Mouse (Mus musculus): Measurements from ENCODE around the gene Nagpa.
"Not testable (repeated sequence)": the region's sequence is repeated elsewhere in the genome, so short reads cannot be mapped to it uniquely, and the experiment has no call there.

Nagpa gene

DNA sequence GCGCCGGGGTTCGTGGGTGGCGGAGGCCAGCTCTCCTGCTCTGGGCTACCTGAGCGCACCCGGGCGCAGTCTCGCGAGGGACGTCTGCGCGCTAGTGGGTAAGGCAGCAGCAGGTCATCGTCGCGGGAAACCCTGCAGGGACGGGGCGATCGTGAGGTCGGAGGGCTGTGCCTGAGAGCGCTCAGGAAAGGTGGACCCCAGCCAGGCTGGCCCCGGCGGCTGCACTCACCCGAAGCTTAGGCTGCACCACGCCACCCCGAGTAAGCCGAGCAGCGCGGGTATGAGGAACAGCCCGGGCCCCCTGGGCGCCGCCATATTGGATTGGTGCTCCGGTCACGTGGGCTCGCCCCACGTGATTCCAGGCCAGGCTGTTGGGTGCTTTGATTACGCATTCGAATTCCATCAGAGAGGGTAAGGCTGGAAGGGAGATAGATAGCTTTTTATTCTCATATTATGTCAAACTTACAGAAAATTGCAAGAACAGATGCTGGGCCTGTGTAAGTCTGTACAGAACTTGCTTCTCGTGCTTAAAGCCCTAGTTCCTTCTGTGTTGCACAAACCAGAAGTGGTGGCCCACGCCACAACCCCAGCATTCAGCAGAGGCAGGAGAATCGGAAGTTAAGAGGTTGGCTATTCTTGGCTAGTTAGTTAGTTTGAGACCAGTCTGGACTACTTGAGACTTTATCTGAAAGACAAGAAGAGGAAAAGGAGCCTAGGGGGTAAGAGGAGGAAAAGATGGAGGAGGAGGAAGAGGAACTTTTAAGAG lies at the start of gene Nagpa:
Gene Nagpa, minus strand, starts transcription at position 345 of the 766 bp plus-strand sequence.
- DNase-seq (ENCODE audit: low spot score in 2 of 2) = peak; percentile 49 to 69

DNA sequence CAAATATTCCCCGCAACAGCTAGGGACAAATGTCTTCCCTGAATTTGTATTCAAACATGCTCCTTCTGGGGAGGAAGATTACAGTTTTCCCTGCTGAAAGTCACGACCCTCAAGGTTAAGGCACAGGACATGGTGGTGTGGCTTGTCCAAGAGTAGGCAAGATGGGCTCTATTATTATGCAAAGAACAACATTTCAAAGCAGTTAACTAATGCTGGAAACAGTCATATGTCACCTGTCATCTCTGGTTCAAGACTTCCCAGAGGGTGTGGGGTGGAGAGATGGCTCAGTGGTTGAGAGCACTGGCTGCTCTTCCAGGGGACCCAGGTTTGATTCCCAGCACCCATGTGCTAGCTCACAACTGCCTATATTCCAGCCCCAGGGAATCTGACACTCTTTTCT lies 48.4 kb upstream of the Nagpa start:
- no peak for DNase-seq (ENCODE audit: low spot score in 2 of 2)

DNA sequence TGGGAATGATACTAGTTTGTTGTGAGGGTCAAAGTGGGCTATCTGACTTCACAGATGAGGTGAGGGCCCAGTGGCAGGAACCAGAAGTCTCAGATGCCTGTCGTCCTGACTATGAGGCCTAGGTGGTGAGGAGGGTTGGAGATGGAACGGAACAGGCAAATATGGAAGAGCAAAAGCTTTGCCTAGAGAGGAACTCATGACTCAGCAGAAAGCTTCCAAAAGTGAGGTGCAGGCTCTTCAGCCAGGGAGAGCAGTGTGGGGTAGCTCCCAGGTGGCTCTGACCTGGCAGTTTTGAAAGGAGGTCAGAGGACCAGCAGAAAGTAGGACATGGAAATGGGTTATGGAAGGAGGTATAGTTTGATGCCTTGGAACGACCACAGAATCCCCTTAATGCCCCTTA lies 47.1 kb upstream of the Nagpa start:
- DNase-seq (ENCODE audit: low spot score in 2 of 2) = no peak

DNA sequence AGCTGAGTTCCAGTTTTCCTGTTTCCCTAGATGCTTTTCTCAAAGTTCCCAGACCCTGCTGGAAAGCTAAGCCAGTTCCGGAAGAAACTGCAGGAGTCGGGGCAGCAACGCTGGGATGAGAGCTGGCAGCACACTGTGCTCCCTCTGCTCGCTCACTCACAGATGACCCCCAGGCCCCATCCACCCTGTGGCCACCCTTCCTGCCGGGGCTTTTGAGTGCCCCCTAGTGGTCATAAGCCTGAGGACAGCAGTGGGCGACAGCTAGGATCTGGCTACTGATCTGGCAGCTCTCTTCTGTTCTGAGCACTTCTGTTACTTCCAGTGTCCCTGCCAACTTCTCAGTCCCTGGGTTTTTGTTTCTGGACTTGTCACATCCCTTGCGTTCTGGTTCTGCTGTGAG lies 40.6 kb upstream of the Nagpa start:
- peak; percentile 40 to 57 for DNase-seq (ENCODE audit: low spot score in 2 of 2)

DNA sequence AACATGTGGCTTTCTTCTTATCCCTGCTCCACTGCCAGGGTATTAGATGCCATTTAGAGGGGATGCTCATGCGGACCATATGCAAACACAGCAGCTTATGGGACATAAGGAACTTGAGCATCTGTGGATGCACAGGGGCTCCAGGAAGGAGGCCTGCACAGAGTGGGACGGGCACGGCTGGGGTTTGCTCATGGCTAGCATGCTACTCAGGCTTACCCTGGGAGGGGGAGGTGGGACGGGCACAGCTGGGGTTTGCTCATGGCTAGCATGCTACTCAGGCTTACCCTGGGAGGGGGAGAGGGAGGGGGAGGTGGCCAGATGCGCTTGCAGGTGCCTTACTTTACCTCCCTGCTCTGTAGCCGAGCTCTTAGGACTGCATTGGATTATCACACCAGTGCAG lies 39.1 kb upstream of the Nagpa start:
- DNase-seq (ENCODE audit: low spot score in 2 of 2) = no peak

DNA sequence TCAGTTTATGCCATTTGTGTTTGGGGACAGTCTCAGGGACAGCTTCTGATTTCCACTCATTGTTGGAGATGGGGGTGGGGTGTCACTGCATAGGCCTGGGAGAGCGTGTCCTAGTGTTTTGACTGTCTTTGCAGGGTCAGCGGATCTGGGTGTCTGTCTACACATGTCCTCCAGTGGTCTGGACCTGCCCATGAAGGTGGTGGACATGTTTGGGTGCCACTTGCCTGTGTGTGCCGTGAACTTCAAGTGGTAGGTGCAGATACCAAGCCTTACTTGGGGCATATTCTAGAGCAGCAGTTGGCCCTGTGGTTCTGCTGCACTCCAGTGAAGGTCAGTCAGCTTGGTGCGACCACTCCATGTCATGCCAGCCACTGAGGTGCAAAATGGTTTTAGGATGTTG lies 38.5 kb upstream of the Nagpa start:
- DNase-seq (ENCODE audit: low spot score in 2 of 2) = no peak

DNA sequence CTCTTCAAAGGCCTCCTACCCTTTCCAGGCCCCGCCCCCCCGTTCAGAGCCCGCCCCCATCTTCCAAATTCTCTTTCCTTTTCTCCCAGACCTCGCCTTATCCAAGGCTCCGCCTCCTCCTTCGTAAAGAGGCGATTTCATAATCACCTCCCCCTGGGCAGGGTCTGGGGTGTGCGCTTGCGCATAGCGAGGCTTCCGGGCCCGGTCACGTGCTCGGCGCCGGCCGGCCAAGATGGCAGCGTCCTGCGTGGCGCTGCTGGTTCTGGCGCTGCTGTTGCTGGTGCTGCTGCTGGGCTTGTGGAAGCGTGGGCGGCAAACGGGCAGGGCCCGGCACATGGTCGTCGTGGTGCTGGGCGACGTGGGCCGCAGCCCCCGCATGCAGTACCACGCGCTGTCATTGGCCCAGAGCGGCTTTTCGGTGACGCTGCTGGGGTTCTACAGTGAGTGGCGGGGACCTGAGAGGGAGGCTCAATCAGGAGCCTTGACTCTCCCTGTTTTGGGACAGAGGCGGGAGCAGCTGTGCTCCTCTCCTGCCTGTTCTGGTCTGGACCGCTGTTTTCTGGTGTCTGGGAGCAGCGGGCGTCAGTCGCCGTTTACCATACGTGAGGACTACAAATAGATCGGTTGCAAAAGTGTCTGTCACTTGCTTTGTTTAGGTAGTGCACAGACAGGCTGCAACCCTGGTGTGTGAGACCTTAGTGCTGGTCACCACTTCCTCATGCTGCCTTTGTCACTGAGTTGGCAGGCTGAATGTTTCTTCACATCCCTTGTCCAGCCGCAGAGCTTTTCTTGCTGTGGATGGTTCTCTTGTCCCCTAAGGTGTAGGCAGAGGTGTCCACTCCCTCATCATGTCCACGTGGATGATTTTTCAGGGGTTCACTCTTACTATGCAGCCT lies 29.9 kb upstream of the Nagpa start, which contains the start of gene Alg1:
Gene Alg1, plus strand, starts transcription at position 204 of the 896 bp plus-strand sequence.
- DNase-seq (ENCODE audit: low spot score in 2 of 2) = peak; percentile 83 to 90

DNA sequence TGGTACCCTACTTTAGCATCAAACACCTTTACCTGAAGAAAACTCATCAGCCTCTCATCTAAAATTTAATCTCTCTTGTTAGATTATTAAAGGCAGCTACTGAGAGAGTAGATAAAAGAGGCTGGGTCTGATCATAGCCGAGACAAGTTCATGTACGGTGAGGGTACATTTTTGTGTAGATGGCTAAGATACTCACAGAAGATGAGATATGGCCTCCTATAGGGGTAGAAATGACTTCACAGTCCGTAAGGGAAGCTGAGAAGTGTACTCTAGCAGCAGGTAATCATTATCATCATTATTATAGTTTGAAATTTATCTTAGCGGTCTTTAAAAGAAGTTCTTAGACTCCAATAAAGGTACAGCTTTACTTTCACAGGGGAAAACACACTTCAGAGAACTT lies 29.2 kb upstream of the Nagpa start:
- no peak for DNase-seq (ENCODE audit: low spot score in 2 of 2)

DNA sequence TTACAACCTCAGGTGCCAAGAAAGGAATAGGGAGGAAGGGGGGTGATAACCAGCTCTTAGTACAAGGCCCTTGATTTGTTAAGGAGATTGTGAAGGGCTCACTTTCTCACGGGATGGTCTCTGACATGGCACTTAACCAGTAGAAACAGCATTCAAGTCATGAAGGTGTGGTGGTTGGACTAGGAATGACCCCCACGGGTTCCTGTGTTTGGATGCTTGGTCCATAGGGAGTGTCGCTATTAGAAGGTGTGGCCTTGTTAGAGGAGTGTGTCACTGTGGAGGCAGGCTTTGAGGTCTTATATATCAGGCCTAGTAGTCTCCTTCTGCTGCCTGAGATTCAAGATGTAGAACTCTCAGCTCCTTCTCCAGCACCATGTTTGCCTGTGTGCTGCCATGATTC lies 24.3 kb upstream of the Nagpa start:
- DNase-seq (ENCODE audit: low spot score in 2 of 2) = not testable (repeated sequence)

DNA sequence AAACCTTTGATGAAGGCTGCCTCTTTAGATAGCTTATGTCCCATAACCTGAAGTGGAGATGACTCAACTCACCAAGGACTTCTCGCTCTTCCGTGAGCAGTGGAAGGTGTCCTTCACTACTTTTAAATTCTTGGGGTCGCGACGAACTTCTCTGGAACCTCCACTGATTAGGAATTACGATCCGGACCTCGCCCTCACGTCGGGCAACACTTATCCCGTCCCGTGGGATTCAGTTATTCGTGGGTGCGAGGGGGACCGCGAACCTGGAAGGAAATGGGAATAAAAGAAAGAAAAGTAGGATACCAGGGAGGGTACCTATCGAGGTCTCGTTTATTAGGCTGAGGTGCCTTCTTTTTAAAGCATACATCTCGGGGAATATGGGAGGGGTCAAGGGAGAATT lies 23.7 kb upstream of the Nagpa start:
- not testable (repeated sequence) for DNase-seq (ENCODE audit: low spot score in 2 of 2)

DNA sequence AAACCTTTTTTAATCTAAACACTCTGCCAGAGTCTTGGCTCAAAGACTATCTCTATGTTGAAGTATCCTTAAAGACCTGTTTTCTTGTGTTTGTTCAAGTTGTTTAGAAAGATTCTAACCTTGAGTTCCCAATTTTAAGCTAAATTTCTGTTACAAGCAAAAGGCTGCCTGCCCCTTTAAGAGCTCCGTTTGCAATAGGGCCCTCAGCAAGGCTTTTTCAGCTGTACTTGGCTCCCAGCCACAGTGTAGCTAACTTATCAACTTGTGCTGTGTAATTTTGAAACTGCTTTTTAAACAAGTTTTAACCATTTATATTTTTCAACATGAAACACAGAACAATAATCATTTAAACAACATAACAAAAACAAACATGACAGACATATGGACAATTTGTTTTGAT lies 22.7 kb upstream of the Nagpa start:
- not testable (repeated sequence) for DNase-seq (ENCODE audit: low spot score in 2 of 2)

DNA sequence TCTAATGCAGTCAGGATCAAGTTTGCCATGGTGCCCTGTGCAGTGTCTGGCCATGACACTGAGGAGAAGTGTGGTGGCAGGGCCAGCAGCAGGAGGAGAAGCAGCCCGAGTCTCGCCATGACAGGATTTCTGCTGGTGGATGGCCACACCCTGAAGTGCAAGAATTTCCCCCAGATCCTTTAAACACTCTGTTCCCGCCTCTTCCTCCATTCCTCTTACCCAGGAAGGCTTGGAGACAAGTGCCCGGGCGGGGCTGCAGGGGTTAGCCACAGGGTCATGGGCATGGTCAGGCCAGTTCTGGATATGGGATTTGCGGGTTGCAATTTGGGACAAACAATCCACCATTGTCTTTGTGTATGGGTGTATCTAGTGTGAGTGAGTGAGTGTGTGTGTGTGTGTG lies 18.3 kb upstream of the Nagpa start, which contains the start of gene AU021092:
Gene AU021092, minus strand, starts transcription at position 160 of the 400 bp plus-strand sequence.
- DNase-seq (ENCODE audit: low spot score in 2 of 2) = no peak

DNA sequence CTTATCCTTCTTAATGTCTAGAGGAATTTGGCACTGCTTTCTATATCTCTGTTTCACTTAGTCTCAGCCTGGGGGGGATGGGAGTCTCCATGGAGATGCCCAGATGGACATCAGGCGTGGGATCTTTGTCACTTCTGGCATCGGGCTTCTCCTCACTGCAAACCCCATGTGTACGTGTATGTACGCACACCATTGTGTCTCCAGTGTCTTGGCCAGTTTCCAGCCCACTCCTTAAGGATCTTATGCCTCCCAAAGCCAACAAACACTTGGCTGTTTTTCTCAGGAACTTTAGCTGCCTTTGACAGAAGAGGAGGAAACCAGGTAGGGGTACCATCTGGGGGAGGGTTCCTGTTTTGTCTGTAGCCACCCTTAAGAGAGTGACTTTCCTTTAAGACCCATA lies 17.6 kb upstream of the Nagpa start:
- no peak for DNase-seq (ENCODE audit: low spot score in 2 of 2)

DNA sequence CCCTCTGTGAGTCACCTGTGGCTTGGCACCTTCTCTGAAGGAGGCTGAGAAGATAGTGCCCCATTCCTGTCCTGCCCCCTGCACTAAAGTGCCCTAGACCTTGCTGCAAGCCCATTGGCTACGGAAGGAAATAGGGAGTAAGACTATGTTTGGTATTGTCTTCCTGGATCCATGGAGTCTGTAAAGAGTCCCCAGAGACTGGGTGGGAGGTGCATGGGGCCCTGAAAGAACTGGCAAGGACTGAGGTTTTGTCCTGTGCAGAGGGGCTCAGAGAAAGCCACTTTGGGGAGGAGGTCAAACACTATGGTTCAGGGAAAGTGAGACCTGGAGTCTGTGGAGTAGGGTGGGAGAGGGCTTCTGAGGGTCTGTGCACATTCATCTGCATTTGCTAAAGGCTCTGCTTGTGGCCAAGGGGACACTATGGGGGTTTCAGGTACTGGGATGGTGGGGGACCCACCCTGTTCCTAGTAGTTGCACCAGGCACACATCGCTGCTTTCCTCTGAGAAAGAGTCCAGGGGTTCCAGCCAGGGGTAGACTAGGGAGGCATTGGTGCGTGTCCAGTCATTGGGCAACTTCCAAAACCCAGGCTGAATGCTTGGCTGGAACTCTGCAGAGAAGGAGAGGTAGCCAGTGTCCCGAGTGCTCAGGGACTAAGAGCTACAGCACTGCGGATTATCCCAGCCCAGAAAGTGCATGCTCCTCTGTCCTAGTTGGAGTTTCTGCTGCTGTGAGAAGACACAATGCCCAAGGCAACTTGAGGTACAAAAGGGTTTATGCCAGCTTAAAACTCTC lies 13.7 kb upstream of the Nagpa start:
- no peak for DNase-seq (ENCODE audit: low spot score in 2 of 2)

DNA sequence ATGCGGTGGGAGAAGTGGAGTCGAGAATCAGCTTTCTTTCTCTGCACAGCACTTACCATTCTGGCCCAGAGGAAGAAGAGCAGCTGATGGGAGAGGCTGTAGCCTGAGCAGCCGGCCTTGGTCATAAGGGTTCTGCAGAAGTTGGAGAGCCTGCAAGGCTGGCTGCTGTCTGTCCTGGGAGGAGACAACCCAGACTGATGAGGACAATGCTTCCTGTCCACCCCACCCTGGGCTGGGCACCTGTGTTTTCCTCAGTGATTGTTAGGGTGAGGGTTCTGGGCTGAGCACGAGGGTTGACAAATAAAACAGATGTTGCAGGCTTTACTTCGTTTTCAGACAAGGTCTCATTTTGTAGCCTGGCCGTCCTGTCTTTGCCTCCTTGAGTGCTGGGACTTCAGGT lies 12.9 kb upstream of the Nagpa start:
- DNase-seq (ENCODE audit: low spot score in 2 of 2) = no peak

DNA sequence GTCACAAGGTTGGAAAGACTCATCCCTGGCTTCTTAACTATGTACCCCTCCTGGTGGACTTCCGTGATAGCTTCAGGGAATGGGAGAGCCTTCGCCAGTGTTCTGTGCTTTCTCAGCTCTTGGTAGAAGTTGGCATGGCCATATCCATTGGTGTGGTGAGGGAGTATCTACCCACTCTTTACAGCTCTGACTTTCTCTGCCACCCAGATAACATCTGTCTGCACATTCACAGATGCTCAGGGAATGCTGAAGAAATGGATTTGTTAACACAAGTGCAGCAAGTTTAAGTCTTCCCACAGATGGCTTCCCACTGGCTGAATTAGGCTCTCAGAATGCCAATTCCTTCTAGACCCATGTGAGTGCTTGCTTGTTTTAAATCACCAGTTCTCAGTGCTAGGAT lies 10.3 kb upstream of the Nagpa start:
- DNase-seq (ENCODE audit: low spot score in 2 of 2) = no peak

DNA sequence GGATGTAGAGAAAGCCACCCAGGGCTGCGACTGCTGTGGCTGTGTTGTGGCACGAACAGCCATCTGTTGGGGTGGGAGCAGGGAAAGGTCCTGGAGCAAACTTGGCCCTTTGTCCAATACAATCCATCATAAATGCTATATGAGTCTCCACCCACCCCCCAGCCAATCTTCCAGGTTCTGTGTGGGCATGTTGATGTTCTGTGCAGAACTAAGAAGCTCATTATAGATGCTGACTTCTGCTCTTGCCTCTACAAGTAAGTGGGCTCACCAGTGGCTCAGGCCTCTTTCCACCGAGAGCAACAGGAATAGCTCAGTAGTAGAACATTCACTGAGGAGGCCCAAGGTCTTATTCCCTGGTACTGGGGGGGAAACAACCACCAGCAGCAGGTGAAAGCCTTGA lies 8.3 kb upstream of the Nagpa start:
- no peak for DNase-seq (ENCODE audit: low spot score in 2 of 2)

DNA sequence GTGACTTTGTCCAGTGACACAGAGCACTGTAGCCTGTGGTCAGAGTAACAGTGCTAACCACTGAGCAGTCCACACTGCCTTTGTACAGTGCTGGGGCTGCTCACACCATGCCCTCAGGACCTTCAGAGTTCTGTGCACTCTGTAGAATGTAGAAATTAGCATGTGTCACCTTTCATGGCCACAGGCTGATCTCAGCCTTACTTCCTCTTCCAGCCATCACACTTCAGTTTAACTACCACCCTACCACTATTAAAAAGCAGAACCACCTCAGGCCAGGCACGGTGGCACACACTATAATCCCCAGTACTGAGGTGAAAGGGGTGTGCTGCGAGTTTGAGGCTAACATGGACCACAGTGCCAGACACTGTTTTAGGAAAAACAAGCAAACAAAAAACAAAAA lies 6.6 kb upstream of the Nagpa start:
- DNase-seq (ENCODE audit: low spot score in 2 of 2) = no peak

DNA sequence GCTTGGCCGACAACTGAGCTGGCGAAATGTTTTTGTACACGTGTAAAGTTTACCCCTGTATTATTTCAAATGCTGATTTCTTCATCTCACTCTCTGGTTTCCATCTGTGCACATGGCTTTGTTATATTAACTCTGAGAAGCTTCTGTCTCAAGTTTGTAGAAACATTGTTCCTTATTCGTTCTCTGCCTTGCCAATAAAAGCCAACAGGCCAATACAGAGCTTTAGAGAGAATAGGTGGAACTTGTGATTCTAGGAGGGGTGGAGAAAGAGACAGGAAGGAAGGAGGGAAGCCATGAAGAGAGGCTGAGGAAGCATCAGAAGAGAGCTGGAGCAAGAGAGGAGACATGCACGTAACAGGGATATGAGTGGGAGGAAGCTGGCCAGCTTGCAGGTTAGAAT lies 2.2 kb upstream of the Nagpa start:
- no peak for DNase-seq (ENCODE audit: low spot score in 2 of 2)

DNA sequence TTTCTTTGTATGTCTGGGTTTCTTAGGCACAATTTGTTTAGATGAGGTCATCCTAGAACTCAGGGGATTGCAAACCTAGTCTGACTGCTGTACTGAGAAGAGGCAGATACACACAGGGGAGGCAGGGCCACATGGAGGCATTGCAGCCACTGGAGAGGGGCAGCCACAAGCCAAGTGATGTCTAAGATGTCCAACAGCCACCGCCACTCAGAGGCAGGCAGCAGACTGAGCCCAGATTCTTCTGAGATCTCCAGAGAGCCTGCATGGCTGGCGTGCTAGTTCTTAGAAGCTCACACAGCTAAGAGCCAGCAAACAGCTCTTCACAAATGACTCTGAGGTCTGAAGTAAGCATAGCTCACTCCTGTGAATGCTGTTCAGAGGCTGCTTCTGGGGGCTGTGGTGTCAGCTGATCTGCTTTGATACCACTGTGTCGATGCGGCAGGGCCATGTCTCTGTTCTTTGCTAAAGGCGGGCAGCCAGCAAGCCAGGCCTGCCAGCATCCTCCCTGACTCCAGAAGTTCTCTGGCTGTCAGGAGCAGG lies 1.7 kb upstream of the Nagpa start:
- DNase-seq (ENCODE audit: low spot score in 2 of 2) = no peak

DNA sequence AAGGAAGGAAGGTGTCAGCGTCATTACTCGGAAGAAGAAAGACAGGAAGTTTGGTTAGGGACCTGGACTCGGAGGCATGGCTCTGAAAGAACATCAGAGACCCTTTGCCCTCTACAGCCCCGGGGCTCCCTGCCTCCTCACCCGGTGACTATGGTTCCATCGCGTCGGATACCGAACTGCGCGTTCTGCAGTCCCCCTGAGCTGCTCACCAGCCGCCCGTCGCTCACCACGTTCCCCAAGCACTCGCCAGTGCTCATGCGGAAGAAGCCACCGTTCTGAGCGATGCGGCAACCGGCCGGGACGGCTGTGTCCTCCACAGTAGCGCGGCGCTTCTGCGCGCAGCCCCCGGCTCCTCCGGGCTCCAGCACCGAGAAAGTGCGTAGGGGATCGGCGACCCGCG lies 612 bp downstream of the Nagpa start:
- DNase-seq (ENCODE audit: low spot score in 2 of 2) = peak in 1 of 2 experiments; percentile 19

DNA sequence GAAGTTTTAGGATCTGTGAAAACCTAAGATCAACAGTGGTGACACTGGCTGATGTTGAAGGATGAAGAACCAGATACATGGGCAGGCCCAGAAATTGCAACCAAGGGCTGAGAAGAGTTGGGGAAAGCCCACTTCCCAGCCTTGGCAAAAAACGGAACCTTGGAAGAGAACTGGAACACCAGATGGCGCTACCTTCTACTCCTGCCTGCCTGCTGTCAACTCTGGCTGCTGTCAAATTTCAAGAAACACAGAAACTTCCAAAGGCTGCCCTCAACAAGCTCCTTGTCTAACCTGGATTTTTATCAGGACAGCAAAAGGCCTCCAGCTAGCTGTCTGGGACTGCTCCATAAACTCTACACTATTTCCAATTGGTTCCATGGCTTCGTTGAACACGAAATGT lies 1.1 kb downstream of the Nagpa start:
- peak; percentile 16 to 31 for DNase-seq (ENCODE audit: low spot score in 2 of 2)
